Mouse (Mus musculus) Patski (cell line): ENCODE data around the gene Nfkbib. TPM values are rescaled to one million over a fixed set of nuclear protein-coding genes. Genes with fewer than 3 reads are reported as not detected.

ENCODE experiments used
- ATAC-seq: fragments of 100-300 bp; one replicate; pipeline ENCODE4 v1.8.0; 2021
- CTCF ChIA-PET: fragments of 350-600 bp; sonication (Branson Sonifier 250); formaldehyde crosslinking; loops from one replicate; lab custom pipeline; 2022; ENCODE audit warnings: inconsistent platforms; lab: Charles Lee
- POLR2A ChIA-PET: fragments of 350-600 bp; sonication (Branson Sonifier 250); formaldehyde crosslinking; loops from one replicate; lab custom pipeline; 2022; ENCODE audit warnings: antibody characterized with exemption, inconsistent platforms; lab: Charles Lee
- DNase-seq: peaks from one replicate; pipeline ENCODE4 v3.0.0-alpha.2; 2011; ENCODE audit warnings: low read depth, low spot score
- H3K27me3 ChIP-seq: fragments of 371-371 bp; one replicate; pipeline ENCODE4 v1.5.1; 2021
- CTCF ChIP-seq: fragments of 100-300 bp; IDR thresholded peaks from one replicate; pipeline ENCODE4 v1.5.1; 2021
- in situ Hi-C: fragments of 300-500 bp; cut with MboI; formaldehyde crosslinking; loops from 3 replicates; pipeline ENCODE4 v1.11.1; 2018; ENCODE audit warnings: low pct_unique_long_range_greater_than_20kb, mixed read lengths
- polyA plus RNA-seq: library from polyadenylated mRNA; unstranded; gene quantifications from one replicate; pipeline ENCODE4 v1.2.3, GENCODE M21; 2021

The Nfkbib gene
- polyA plus RNA-seq, 1 experiment from 2014 or later, result 37.2 TPM

- no peak for DNase-seq
- no peaks in the 10 kb centered on the region for H3K27me3 ChIP-seq
- no peak for ATAC-seq
- ChIA-PET CTCF (interaction anchor here (1.0 to 1.6 kb wide), 2 partner anchors 9 to 77 kb away, joined by 3 to 5 read pairs; no protein-coding TSS in a partner anchor), POLR2A (interaction anchor here (0.6 to 1.7 kb wide), 4 partner anchors 11 to 30 kb away, joined by 3 to 8 read pairs (median 4); no protein-coding TSS in a partner anchor)
- TF ChIP-seq CTCF, result no peak
- in situ Hi-C loops, result no loop called here
These were observed 22.9 kb upstream of the Nfkbib start for GRCm38 (mm10) chr7:28790066-28790806.

GRCm38 (mm10) chr7:28789235-28789634, 21.9 kb upstream of the Nfkbib start:
- in situ Hi-C loops, result loop anchor here (5.0 kb wide), 1 partner anchor 248 kb away; no protein-coding TSS in a partner anchor

DNA sequence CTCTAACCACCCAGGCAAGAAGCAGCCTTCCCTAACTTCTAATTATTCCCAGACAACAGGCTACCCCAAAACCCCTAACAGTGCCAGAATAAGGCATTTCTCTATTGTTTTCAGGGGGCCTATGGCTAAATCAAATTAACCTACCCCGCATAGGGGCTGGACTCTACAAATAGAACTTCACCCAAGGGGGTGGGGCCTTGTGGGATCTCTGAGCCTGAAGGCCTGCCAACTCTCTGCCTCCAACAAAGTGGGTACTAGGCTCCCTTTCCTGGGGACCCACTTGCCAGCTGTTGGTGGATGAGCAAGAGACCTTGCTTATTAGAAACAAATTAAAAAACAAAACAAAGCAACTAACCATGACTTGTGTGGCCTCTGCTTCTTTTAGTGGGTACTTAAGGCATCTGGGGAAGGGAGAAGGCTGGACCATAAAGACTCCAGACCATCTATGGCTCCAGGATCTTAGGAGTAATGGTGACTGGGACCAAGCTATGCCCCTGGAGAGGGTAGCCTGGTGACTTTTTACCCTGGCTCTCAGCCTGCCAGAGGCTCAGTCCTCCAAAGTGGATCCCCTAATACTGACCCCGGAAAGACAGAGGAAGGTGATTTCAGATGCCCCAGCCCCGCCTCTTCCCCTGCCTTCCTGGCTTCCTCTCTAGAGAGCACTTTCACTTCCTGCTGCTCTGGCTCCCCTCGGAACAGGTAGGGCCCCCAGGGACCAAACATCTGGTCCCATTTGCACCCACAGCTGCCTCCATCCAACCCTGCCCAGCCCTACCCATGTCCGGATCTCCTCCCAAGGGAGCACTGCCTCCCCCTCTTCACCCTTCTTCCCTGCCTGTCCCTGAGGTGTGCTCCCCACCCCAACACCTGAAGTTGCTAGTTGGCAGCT, 21.2 kb upstream of the Nfkbib start, which contains the start of gene Rinl:
Rinl (plus strand) TSS at position 663 of the 889 bp plus-strand sequence.
- no peak for DNase-seq
- POLR2A ChIA-PET, result interaction anchor here (0.6 kb wide), 1 partner anchor 15 kb away, joined by 3 read pairs; no protein-coding TSS in a partner anchor
- in situ Hi-C loops, result loop anchor here (5.0 kb wide), 1 partner anchor 249 kb away; no protein-coding TSS in a partner anchor

More at GRCm38 (mm10) chr7:28789235-28789634, 21.9 kb upstream of the Nfkbib start:
- no peak for DNase-seq
- ChIA-PET CTCF (interaction anchor here (1.0 to 1.6 kb wide), 2 partner anchors 8 to 78 kb away, joined by 3 to 5 read pairs; no protein-coding TSS in a partner anchor), POLR2A (interaction anchor here (0.6 to 1.3 kb wide), 3 partner anchors 14 to 31 kb away, joined by 3 to 4 read pairs (median 3); no protein-coding TSS in a partner anchor)
- no peak for ATAC-seq
- H3K27me3 ChIP-seq, result no peaks in the 10 kb centered on the region
- no peak for TF ChIP-seq CTCF

DNA sequence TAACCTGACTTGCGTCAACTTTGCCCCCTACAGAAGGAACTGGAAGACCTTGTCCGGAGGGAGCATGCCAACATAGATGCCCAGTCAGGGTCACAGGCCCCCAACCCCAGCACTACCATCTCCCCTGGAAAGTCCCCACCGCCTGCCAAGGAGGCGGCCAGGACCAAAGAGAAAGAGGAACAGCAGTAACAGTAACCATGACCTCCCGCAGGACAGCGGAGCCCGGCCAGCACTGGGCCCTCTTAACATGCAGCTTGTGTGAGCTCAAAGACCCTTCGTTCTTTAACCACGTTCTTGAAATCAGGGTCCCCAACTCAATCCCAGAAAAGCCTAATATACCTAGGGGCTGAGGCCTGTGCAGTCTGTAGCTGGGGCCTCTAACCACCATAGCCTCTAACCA, 20.6 kb upstream of the Nfkbib start:
- in situ Hi-C loops, result loop anchor here (5.0 kb wide), 1 partner anchor 249 kb away; no protein-coding TSS in a partner anchor
- ChIA-PET POLR2A (no interaction called here), CTCF (no interaction called here)
- TF ChIP-seq CTCF, result no peak
- H3K27me3 ChIP-seq, result no peaks in the 10 kb centered on the region
- ATAC-seq (no peak), DNase-seq (no peak)

More for the DNA sequence above, 21.2 kb upstream of the Nfkbib start, which contains the start of gene Rinl:
- no peaks in the 10 kb centered on the region for H3K27me3 ChIP-seq
- no peak for ATAC-seq
- no peak for TF ChIP-seq CTCF
- CTCF ChIA-PET, result interaction anchor here (1.6 kb wide), 1 partner anchor 79 kb away, joined by 5 read pairs; no protein-coding TSS in a partner anchor

GRCm38 (mm10) chr7:28785161-28785560, 17.8 kb upstream of the Nfkbib start:
- ChIA-PET CTCF (interaction anchor here (1.0 to 1.2 kb wide), 2 partner anchors 9 to 12 kb away, joined by 3 to 4 read pairs; no protein-coding TSS in a partner anchor), POLR2A (no interaction called here)
- no peaks in the 10 kb centered on the region for H3K27me3 ChIP-seq
- DNase-seq (no peak), ATAC-seq (no peak)
- in situ Hi-C loops, result loop anchor here (5.0 kb wide), 1 partner anchor 252 kb away; no protein-coding TSS in a partner anchor
- no peak for TF ChIP-seq CTCF

- H3K27me3 ChIP-seq, result no peaks in the 10 kb centered on the region
- POLR2A ChIA-PET, result interaction anchor here (0.7 kb wide), 1 partner anchor 87 kb away, joined by 4 read pairs; no protein-coding TSS in a partner anchor
- ATAC-seq (no peak), DNase-seq (no peak)
- in situ Hi-C loops, result no loop called here
- no peak for TF ChIP-seq CTCF
- CTCF ChIA-PET, result interaction anchor here (1.1 kb wide), 1 partner anchor 9 kb away, joined by 3 read pairs; no protein-coding TSS in a partner anchor
These were observed 13.9 kb upstream of the Nfkbib start for GRCm38 (mm10) chr7:28781261-28781663.

DNA sequence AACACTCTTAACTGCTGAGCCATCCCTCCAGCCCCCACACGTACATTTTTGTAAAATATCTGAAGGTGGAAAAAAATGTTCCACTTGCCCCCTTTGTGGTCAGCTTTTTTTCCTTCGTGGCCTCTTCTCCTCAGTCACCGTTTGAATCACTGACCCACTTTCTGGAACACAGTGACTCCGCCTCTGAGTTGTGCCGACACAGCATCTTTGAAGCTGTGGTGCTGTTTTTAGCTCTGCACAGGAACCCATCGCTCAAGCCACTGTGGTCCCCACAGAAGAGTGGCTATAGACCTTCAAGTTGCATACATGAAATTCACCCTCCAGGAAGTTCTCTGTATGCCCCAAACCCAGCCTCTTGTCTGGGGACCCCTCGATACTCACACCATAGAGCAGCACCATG, 13.5 kb upstream of the Nfkbib start:
- TF ChIP-seq CTCF, result no peak
- no peak for ATAC-seq
- CTCF ChIA-PET, result interaction anchor here (1.0 to 2.6 kb wide), 4 partner anchors 9 to 32 kb away, joined by 3 to 9 read pairs (median 4); no protein-coding TSS in a partner anchor
- POLR2A ChIA-PET, result interaction anchor here (0.7 kb wide), 1 partner anchor 87 kb away, joined by 4 read pairs; no protein-coding TSS in a partner anchor
- no peak for DNase-seq
- no peaks in the 10 kb centered on the region for H3K27me3 ChIP-seq
- in situ Hi-C loops, result no loop called here

DNA sequence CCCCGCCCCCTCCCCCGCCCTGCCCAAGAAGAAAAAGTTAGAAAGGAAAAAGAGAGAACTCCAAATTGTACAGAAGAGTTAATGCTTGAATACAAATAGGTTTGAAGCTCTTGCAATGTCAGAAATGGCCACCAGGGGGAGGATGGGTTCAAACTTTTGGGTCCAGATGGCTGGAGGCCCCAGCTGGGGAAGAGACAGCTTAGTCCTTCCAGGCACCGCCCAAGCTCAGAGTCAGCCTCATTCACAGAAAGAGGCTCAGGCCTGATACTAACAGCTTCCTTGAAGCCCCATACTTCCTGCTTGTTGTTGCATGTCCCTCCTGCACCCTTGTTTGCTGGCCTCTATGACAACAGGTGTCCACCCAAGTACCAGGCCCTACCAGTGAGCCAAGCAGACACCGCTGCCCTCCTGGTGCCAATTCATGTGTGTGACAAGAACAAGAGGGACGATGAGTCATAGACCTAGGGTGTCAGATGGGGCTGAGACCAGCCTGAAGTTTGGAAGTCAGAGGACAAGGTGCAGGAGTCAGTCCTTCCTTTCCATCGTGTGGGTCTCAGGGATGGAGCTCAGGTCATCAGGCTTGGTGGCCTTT, 12.9 kb upstream of the Nfkbib start:
- ATAC-seq (no peak), DNase-seq (no peak)
- no peak for TF ChIP-seq CTCF
- ChIA-PET CTCF (interaction anchor here (0.8 to 2.6 kb wide), 7 partner anchors 10 to 92 kb away, joined by 3 to 9 read pairs (median 3); no protein-coding TSS in a partner anchor), POLR2A (interaction anchor here (0.6 kb wide), 1 partner anchor 88 kb away, joined by 3 read pairs; no protein-coding TSS in a partner anchor)
- H3K27me3 ChIP-seq, result no peaks in the 10 kb centered on the region
- in situ Hi-C loops, result no loop called here

GRCm38 (mm10) chr7:28778825-28779224, 11.5 kb upstream of the Nfkbib start:
- POLR2A ChIA-PET, result interaction anchor here (0.6 kb wide), 1 partner anchor 13 kb away, joined by 3 read pairs; no protein-coding TSS in a partner anchor
- ATAC-seq, result no peak
- no peak for DNase-seq
- CTCF ChIA-PET, result interaction anchor here (2.6 kb wide), 1 partner anchor 13 kb away, joined by 9 read pairs; no protein-coding TSS in a partner anchor
- in situ Hi-C loops, result no loop called here
- no peaks in the 10 kb centered on the region for H3K27me3 ChIP-seq
- no peak for TF ChIP-seq CTCF
